Mouse (Mus musculus): ENCODE measurements around the gene Zfp579. TPM values are rescaled to one million over a fixed set of nuclear protein-coding genes. Genes with fewer than 3 reads are reported as not detected.

Gene Zfp579
- polyA plus RNA-seq, 2 experiments, result 30.3 to 97.6 TPM

GRCm38 (mm10) chr7:4937392-4937791 lies 58.6 kb downstream of the Zfp579 start:
- DNase-seq (ENCODE audit: low spot score), result no peak
- no peak overlapping the region for H3K9ac ChIP-seq (ENCODE audit: low read depth, low read length, severe bottlenecking)
- no peak overlapping the region for H3K4me2 ChIP-seq (replicated peaks; ENCODE audit: low read depth, low read length, severe bottlenecking)
- TF ChIP-seq POLR2A (IDR thresholded peaks at IDR 0.05; ENCODE audit: borderline replicate concordance, extremely low read depth, insufficient read depth, insufficient read length), result no peak
- H3K27me3 ChIP-seq (ENCODE audit: control insufficient read depth, insufficient read depth, low read length), result no peaks in the 10 kb centered on the region
- H3K36me3 ChIP-seq (ENCODE audit: control insufficient read depth, insufficient read depth, low read length), result no peaks in the 10 kb centered on the region
- ATAC-seq (ENCODE audit: low FRiP score, low read depth), result no peak
- WGBS, result 75% methylated on average over 10 of the region's 11 CpGs
- H3K27ac ChIP-seq (replicated peaks; ENCODE audit: low read depth, low read length), result no peak overlapping the region
- H3K4me3 ChIP-seq (replicated peaks; ENCODE audit: low read length), result no peak overlapping the region
- no peaks in the 10 kb centered on the region for H3K4me1 ChIP-seq (ENCODE audit: control insufficient read depth, insufficient read depth, low read length)
- no peaks in the 10 kb centered on the region for H3K9me3 ChIP-seq (ENCODE audit: control insufficient read depth, low read length)

GRCm38 (mm10) chr7:4936832-4937231 lies 59.1 kb downstream of the Zfp579 start:
- DNase-seq (ENCODE audit: low spot score) (no peak), ATAC-seq (ENCODE audit: low FRiP score, low read depth) (no peak)
- Histone ChIP-seq H3K27me3 (ENCODE audit: control insufficient read depth, insufficient read depth, low read length) (no peaks in the 10 kb centered on the region), H3K4me3 (replicated peaks; ENCODE audit: low read length) (no peak overlapping the region), H3K9me3 (ENCODE audit: control insufficient read depth, low read length) (no peaks in the 10 kb centered on the region), H3K4me1 (ENCODE audit: control insufficient read depth, insufficient read depth, low read length) (no peaks in the 10 kb centered on the region), H3K4me2 (replicated peaks; ENCODE audit: low read depth, low read length, severe bottlenecking) (no peak overlapping the region), H3K27ac (replicated peaks; ENCODE audit: low read depth, low read length) (no peak overlapping the region), H3K9ac (ENCODE audit: low read depth, low read length, severe bottlenecking) (no peak overlapping the region), H3K36me3 (ENCODE audit: control insufficient read depth, insufficient read depth, low read length) (no peaks in the 10 kb centered on the region)
- 75% methylated on average over 10 of the region's 10 CpGs for WGBS
- no peak for TF ChIP-seq POLR2A (IDR thresholded peaks at IDR 0.05; ENCODE audit: borderline replicate concordance, extremely low read depth, insufficient read depth, insufficient read length)

GRCm38 (mm10) chr7:4934160-4934914 lies 61.6 kb downstream of the Zfp579 start:
- H3K27me3 ChIP-seq (ENCODE audit: control insufficient read depth, insufficient read depth, low read length), result no peaks in the 10 kb centered on the region

More at GRCm38 (mm10) chr7:4934160-4934914, 61.6 kb downstream of the Zfp579 start:
- no peak overlapping the region for H3K9ac ChIP-seq (ENCODE audit: low read depth, low read length, severe bottlenecking)
- no peaks in the 10 kb centered on the region for H3K9me3 ChIP-seq (ENCODE audit: control insufficient read depth, low read length)
- no peaks in the 10 kb centered on the region for H3K4me1 ChIP-seq (ENCODE audit: control insufficient read depth, insufficient read depth, low read length)
- no peak overlapping the region for H3K4me3 ChIP-seq (replicated peaks; ENCODE audit: low read length)
- ATAC-seq (ENCODE audit: low FRiP score, low read depth), result no peak
- no peak for DNase-seq (ENCODE audit: low spot score)
- no peak for TF ChIP-seq POLR2A (IDR thresholded peaks at IDR 0.05; ENCODE audit: borderline replicate concordance, extremely low read depth, insufficient read depth, insufficient read length)
- H3K36me3 ChIP-seq (ENCODE audit: control insufficient read depth, insufficient read depth, low read length), result no peaks in the 10 kb centered on the region
- whole genome bisulfite sequencing, result 79% methylated on average over 4 of the region's 4 CpGs
- no peak overlapping the region for H3K27ac ChIP-seq (replicated peaks; ENCODE audit: low read depth, low read length)
- H3K4me2 ChIP-seq (replicated peaks; ENCODE audit: low read depth, low read length, severe bottlenecking), result no peak overlapping the region

Other genes with a start within 250 kb of the Zfp579 start
Only the 30 nearest of the 31 such genes appear.
- gene Fam71e2, start 224.9 kb downstream of the Zfp579 start, polyA plus RNA-seq (2012; rRNA removed), result 0.03 TPM in 1 of 2 replicates, not detected in the other
- gene Fam71e2, start 224.9 kb downstream of the Zfp579 start, polyA plus RNA-seq (2014; fragmentation: Nextera tagmentation; extraction: Ambion mirVana), result not detected in 2 replicates
- gene Il11, start 213.3 kb downstream of the Zfp579 start, polyA plus RNA-seq (2012; rRNA removed), result 0.33 and 0.63 TPM in 2 replicates
- 0.22 TPM in 1 of 2 replicates, not detected in the other for gene Il11, start 213.3 kb downstream of the Zfp579 start, polyA plus RNA-seq (2014; fragmentation: Nextera tagmentation; extraction: Ambion mirVana)
- not detected in 2 replicates for gene Tmem190, start 213.2 kb downstream of the Zfp579 start, polyA plus RNA-seq (2012; rRNA removed)
- gene Tmem190, start 213.2 kb downstream of the Zfp579 start, polyA plus RNA-seq (2014; fragmentation: Nextera tagmentation; extraction: Ambion mirVana), result not detected in 2 replicates
- gene Tmem238, start 206.5 kb downstream of the Zfp579 start, polyA plus RNA-seq (2012; rRNA removed), result 10.1 and 15.2 TPM in 2 replicates
- 8.1 and 9.6 TPM in 2 replicates for gene Tmem238, start 206.5 kb downstream of the Zfp579 start, polyA plus RNA-seq (2014; fragmentation: Nextera tagmentation; extraction: Ambion mirVana)
- 486 and 665 TPM in 2 replicates for gene Rpl28, start 203.3 kb downstream of the Zfp579 start, polyA plus RNA-seq (2012; rRNA removed)
- 253 and 275 TPM in 2 replicates for gene Rpl28, start 203.3 kb downstream of the Zfp579 start, polyA plus RNA-seq (2014; fragmentation: Nextera tagmentation; extraction: Ambion mirVana)
- 515 and 618 TPM in 2 replicates for gene Ube2s, start 183.6 kb downstream of the Zfp579 start, polyA plus RNA-seq (2012; rRNA removed)
- 366 and 368 TPM in 2 replicates for gene Ube2s, start 183.6 kb downstream of the Zfp579 start, polyA plus RNA-seq (2014; fragmentation: Nextera tagmentation; extraction: Ambion mirVana)
- 4.2 and 5.1 TPM in 2 replicates for gene Shisa7, start 151.5 kb downstream of the Zfp579 start, polyA plus RNA-seq (2012; rRNA removed)
- gene Shisa7, start 151.5 kb downstream of the Zfp579 start, polyA plus RNA-seq (2014; fragmentation: Nextera tagmentation; extraction: Ambion mirVana), result 0.43 and 0.54 TPM in 2 replicates
- gene Isoc2b, start 125.9 kb downstream of the Zfp579 start, polyA plus RNA-seq (2012; rRNA removed), result 7.4 and 11.0 TPM in 2 replicates
- gene Isoc2b, start 125.9 kb downstream of the Zfp579 start, polyA plus RNA-seq (2014; fragmentation: Nextera tagmentation; extraction: Ambion mirVana), result 9.7 and 9.9 TPM in 2 replicates
- gene Isoc2a, start 119.0 kb downstream of the Zfp579 start, polyA plus RNA-seq (2012; rRNA removed), result 13.6 and 16.7 TPM in 2 replicates
- gene Isoc2a, start 119.0 kb downstream of the Zfp579 start, polyA plus RNA-seq (2014; fragmentation: Nextera tagmentation; extraction: Ambion mirVana), result 1.1 and 1.3 TPM in 2 replicates
- 0.15 and 0.22 TPM in 2 replicates for gene Gm36210, start 89.6 kb downstream of the Zfp579 start, polyA plus RNA-seq (2012; rRNA removed)
- gene Gm36210, start 89.6 kb downstream of the Zfp579 start, polyA plus RNA-seq (2014; fragmentation: Nextera tagmentation; extraction: Ambion mirVana), result not detected in 2 replicates
- gene Zfp628, start 80.9 kb downstream of the Zfp579 start, polyA plus RNA-seq (2012; rRNA removed), result 13.4 and 22.3 TPM in 2 replicates
- 4.0 and 4.6 TPM in 2 replicates for gene Zfp628, start 80.9 kb downstream of the Zfp579 start, polyA plus RNA-seq (2014; fragmentation: Nextera tagmentation; extraction: Ambion mirVana)
- gene Nat14, start 74.1 kb downstream of the Zfp579 start, polyA plus RNA-seq (2012; rRNA removed), result 7.6 and 10.0 TPM in 2 replicates
- 0.92 and 1.9 TPM in 2 replicates for gene Nat14, start 74.1 kb downstream of the Zfp579 start, polyA plus RNA-seq (2014; fragmentation: Nextera tagmentation; extraction: Ambion mirVana)
- gene Ssc5d, start 70.4 kb downstream of the Zfp579 start, polyA plus RNA-seq (2012; rRNA removed), result 38.1 and 48.4 TPM in 2 replicates
- 13.2 and 13.6 TPM in 2 replicates for gene Ssc5d, start 70.4 kb downstream of the Zfp579 start, polyA plus RNA-seq (2014; fragmentation: Nextera tagmentation; extraction: Ambion mirVana)
- gene Sbk2, start 31.8 kb downstream of the Zfp579 start, polyA plus RNA-seq (2012; rRNA removed), result 0.45 and 0.74 TPM in 2 replicates
- 0.37 and 1.1 TPM in 2 replicates for gene Sbk2, start 31.8 kb downstream of the Zfp579 start, polyA plus RNA-seq (2014; fragmentation: Nextera tagmentation; extraction: Ambion mirVana)
- gene Sbk3, start 25.0 kb downstream of the Zfp579 start, polyA plus RNA-seq (2012; rRNA removed), result 0.15 and 0.28 TPM in 2 replicates
- gene Sbk3, start 25.0 kb downstream of the Zfp579 start, polyA plus RNA-seq (2014; fragmentation: Nextera tagmentation; extraction: Ambion mirVana), result 0.06 and 0.12 TPM in 2 replicates
- 17.0 and 20.9 TPM in 2 replicates for gene Zfp524, start 18.3 kb upstream of the Zfp579 start, polyA plus RNA-seq (2012; rRNA removed)
- 12.1 and 16.7 TPM in 2 replicates for gene Zfp524, start 18.3 kb upstream of the Zfp579 start, polyA plus RNA-seq (2014; fragmentation: Nextera tagmentation; extraction: Ambion mirVana)
- 42.4 and 50.8 TPM in 2 replicates for gene Fiz1, start 18.5 kb upstream of the Zfp579 start, polyA plus RNA-seq (2012; rRNA removed)
- 37.5 and 42.0 TPM in 2 replicates for gene Fiz1, start 18.5 kb upstream of the Zfp579 start, polyA plus RNA-seq (2014; fragmentation: Nextera tagmentation; extraction: Ambion mirVana)
- gene Gm44973, start 19.3 kb upstream of the Zfp579 start, polyA plus RNA-seq (2012; rRNA removed), result not detected in 2 replicates
- 0.57 and 1.9 TPM in 2 replicates for gene Gm44973, start 19.3 kb upstream of the Zfp579 start, polyA plus RNA-seq (2014; fragmentation: Nextera tagmentation; extraction: Ambion mirVana)
- gene Zfp865, start 24.2 kb upstream of the Zfp579 start, polyA plus RNA-seq (2012; rRNA removed), result 53.2 and 72.3 TPM in 2 replicates
- gene Zfp865, start 24.2 kb upstream of the Zfp579 start, polyA plus RNA-seq (2014; fragmentation: Nextera tagmentation; extraction: Ambion mirVana), result 6.6 and 7.8 TPM in 2 replicates
- gene Ccdc106, start 24.4 kb upstream of the Zfp579 start, polyA plus RNA-seq (2012; rRNA removed), result 48.1 and 49.4 TPM in 2 replicates
- 36.7 and 37.3 TPM in 2 replicates for gene Ccdc106, start 24.4 kb upstream of the Zfp579 start, polyA plus RNA-seq (2014; fragmentation: Nextera tagmentation; extraction: Ambion mirVana)
- gene 4632433K11Rik, start 38.0 kb upstream of the Zfp579 start, polyA plus RNA-seq (2012; rRNA removed), result not detected in 2 replicates
- gene 4632433K11Rik, start 38.0 kb upstream of the Zfp579 start, polyA plus RNA-seq (2014; fragmentation: Nextera tagmentation; extraction: Ambion mirVana), result not detected in 2 replicates
- 6.5 and 6.8 TPM in 2 replicates for gene Zfp784, start 42.3 kb upstream of the Zfp579 start, polyA plus RNA-seq (2012; rRNA removed)
- gene Zfp784, start 42.3 kb upstream of the Zfp579 start, polyA plus RNA-seq (2014; fragmentation: Nextera tagmentation; extraction: Ambion mirVana), result 5.6 and 6.3 TPM in 2 replicates
- gene Zfp580, start 55.4 kb upstream of the Zfp579 start, polyA plus RNA-seq (2012; rRNA removed), result 49.7 and 70.4 TPM in 2 replicates
- gene Zfp580, start 55.4 kb upstream of the Zfp579 start, polyA plus RNA-seq (2014; fragmentation: Nextera tagmentation; extraction: Ambion mirVana), result 47.5 and 57.7 TPM in 2 replicates
- gene U2af2, start 66.0 kb upstream of the Zfp579 start, polyA plus RNA-seq (2012; rRNA removed), result 431 and 479 TPM in 2 replicates
- 123 and 128 TPM in 2 replicates for gene U2af2, start 66.0 kb upstream of the Zfp579 start, polyA plus RNA-seq (2014; fragmentation: Nextera tagmentation; extraction: Ambion mirVana)
- gene Epn1, start 84.1 kb upstream of the Zfp579 start, polyA plus RNA-seq (2012; rRNA removed), result 119 and 144 TPM in 2 replicates
- gene Epn1, start 84.1 kb upstream of the Zfp579 start, polyA plus RNA-seq (2014; fragmentation: Nextera tagmentation; extraction: Ambion mirVana), result 69.1 and 76.2 TPM in 2 replicates
- gene Rfpl4, start 120.8 kb upstream of the Zfp579 start, polyA plus RNA-seq (2012; rRNA removed), result not detected in 2 replicates
- gene Rfpl4, start 120.8 kb upstream of the Zfp579 start, polyA plus RNA-seq (2014; fragmentation: Nextera tagmentation; extraction: Ambion mirVana), result not detected in 2 replicates
- gene Rasl2-9, start 129.8 kb upstream of the Zfp579 start, polyA plus RNA-seq (2012; rRNA removed), result 0.20 and 0.34 TPM in 2 replicates
- 0.43 and 0.55 TPM in 2 replicates for gene Rasl2-9, start 129.8 kb upstream of the Zfp579 start, polyA plus RNA-seq (2014; fragmentation: Nextera tagmentation; extraction: Ambion mirVana)
- gene Vmn1r55, start 153.5 kb upstream of the Zfp579 start, polyA plus RNA-seq (2012; rRNA removed), result not detected in 2 replicates
- not detected in 2 replicates for gene Vmn1r55, start 153.5 kb upstream of the Zfp579 start, polyA plus RNA-seq (2014; fragmentation: Nextera tagmentation; extraction: Ambion mirVana)
- gene Vmn1r56, start 200.6 kb upstream of the Zfp579 start, polyA plus RNA-seq (2012; rRNA removed), result not detected in 2 replicates
- gene Vmn1r56, start 200.6 kb upstream of the Zfp579 start, polyA plus RNA-seq (2014; fragmentation: Nextera tagmentation; extraction: Ambion mirVana), result not detected in 2 replicates
- not detected in 2 replicates for gene Vmn1r57, start 222.3 kb upstream of the Zfp579 start, polyA plus RNA-seq (2012; rRNA removed)
- not detected in 2 replicates for gene Vmn1r57, start 222.3 kb upstream of the Zfp579 start, polyA plus RNA-seq (2014; fragmentation: Nextera tagmentation; extraction: Ambion mirVana)